Mouse (Mus musculus) macrophage (primary cell): ENCODE data around the gene Scai. TPM values are rescaled to one million over a fixed set of nuclear protein-coding genes. Genes with fewer than 3 reads are reported as not detected.
"Not testable (repeated sequence)": the region's sequence is repeated elsewhere in the genome, so short reads cannot be mapped to it uniquely, and the experiment has no call there.

Experiments
- H3K27ac ChIP-seq: fragments of 350-480 bp; formaldehyde crosslinking; 2 replicates; pipeline ENCODE4 v1.9.0; 2021
- H3K36me3 ChIP-seq: fragments of 350-480 bp; formaldehyde crosslinking; 2 replicates; pipeline ENCODE4 v1.9.0; 2021; ENCODE audit errors: inconsistent target
- H3K4me3 ChIP-seq: fragments of 350-480 bp; formaldehyde crosslinking; 2 replicates; pipeline ENCODE4 v1.9.0; 2021; ENCODE audit errors: inconsistent target
- H3K79me2 ChIP-seq: fragments of 350-480 bp; formaldehyde crosslinking; 2 replicates; pipeline ENCODE4 v1.9.0; 2021; ENCODE audit errors: inconsistent target
- WGBS: methylation state at CpG from one replicate; pipeline ENCODE4 v1.1.7; 2026; ENCODE audit warnings: inconsistent platforms; ENCODE audit not compliant: missing documents; 5-methylcytosine and 5-hydroxymethylcytosine counted together
- polyA plus RNA-seq: library from polyadenylated mRNA; stranded (reverse); fragments of 250-400 nt; gene quantifications from 3 replicates; pipeline ENCODE4 v1.2.4, GENCODE M21; 2018; ENCODE audit warnings: inconsistent platforms
- total RNA-seq, 78 experiments: library from RNA; depleted of rRNA; stranded (reverse); fragments of 250-400 nt; gene quantifications; 1 replicate in 9 of 78; 2 replicates in 24 of 78; 3 replicates in 43 of 78; 4 replicates in 2 of 78; pipeline ENCODE4 v1.2.4; 2018; ENCODE audit warnings: inconsistent platforms in 56 of 78

Scai gene
- total RNA-seq (2018; cell fraction: chromatin; rRNA removed), result 10 to 100 TPM; 13.6 to 85.2 (median 40.6) TPM
- total RNA-seq (2018; cell fraction: cytosol; rRNA removed), result 1 to 10 TPM in 25 of 26 experiments, under 1 TPM in 1; 0.99 to 5.3 (median 2.2) TPM
- 10 to 100 TPM in 19 of 26 experiments, 1 to 10 TPM in 7; 4.1 to 52.4 (median 17.5) TPM for total RNA-seq (2018; cell fraction: nucleus; rRNA removed)
- polyA plus RNA-seq, result 1.6 to 2.6 TPM (median 2.2 TPM) in 3 replicates

- 2% methylated on average over 40 of the region's 41 CpGs for WGBS
Measured at GRCm38 (mm10) chr2:39190561-39191056, at the start of gene Scai. Scai (minus strand) TSS chr2:39190734.

GRCm38 (mm10) chr2:39226731-39227130 is 36.2 kb upstream of the Scai start:
- 76% methylated on average over 3 of the region's 3 CpGs for WGBS
- Histone ChIP-seq H3K4me3 (peak overlapping the region; percentile 54), H3K27ac (0 out of 2 replicates have a peak overlapping the region, but pooled peaks have one; percentile 57), H3K36me3 (no peaks in the 10 kb centered on the region), H3K79me2 (peaks cover 40% of the 10 kb centered on the region)

More at GRCm38 (mm10) chr2:39190561-39191056, at the start of gene Scai:
- Histone ChIP-seq H3K79me2 (no peaks in the 10 kb centered on the region), H3K36me3 (no peaks in the 10 kb centered on the region), H3K27ac (no peak within 1 kb of the TSS), H3K4me3 (peak within 1 kb of the TSS; percentile 50)

- Histone ChIP-seq H3K27ac (peak within 1 kb of the TSS; percentile 57), H3K4me3 (peak within 1 kb of the TSS; percentile 54), H3K79me2 (peaks cover 46% of the 10 kb centered on the region), H3K36me3 (no peaks in the 10 kb centered on the region)
- WGBS, result 0% methylated on average over 37 of the region's 56 CpGs
Measured at GRCm38 (mm10) chr2:39226019-39226640, 35.6 kb upstream of the Scai start, which contains the start of gene Ppp6c. Ppp6c (minus strand) TSS chr2:39226451.

- WGBS, result 14% methylated on average over 7 of the region's 36 CpGs
- Histone ChIP-seq H3K4me3 (peak overlapping the region; percentile 54), H3K79me2 (peaks cover 53% of the 10 kb centered on the region), H3K27ac (peak overlapping the region; percentile 57; the same call in 1 of the 2 replicates)
- not testable (repeated sequence) for H3K36me3 ChIP-seq
Measured at GRCm38 (mm10) chr2:39225331-39226018, 34.9 kb upstream of the Scai start.

GRCm38 (mm10) chr2:39224621-39225020 is 34.1 kb upstream of the Scai start:
- H3K36me3 ChIP-seq, result no peaks in the 10 kb centered on the region
- no peak overlapping the region for H3K27ac ChIP-seq
- peak overlapping the region; percentile 54; the same call in 1 of the 2 replicates for H3K4me3 ChIP-seq
- H3K79me2 ChIP-seq, result peaks cover 62% of the 10 kb centered on the region

- peaks cover 100% of the 10 kb centered on the region for H3K79me2 ChIP-seq
- WGBS, result 97% methylated on average over 5 of the region's 6 CpGs
- no peaks in the 10 kb centered on the region for H3K36me3 ChIP-seq
- H3K27ac ChIP-seq, result no peak overlapping the region
- no peak overlapping the region for H3K4me3 ChIP-seq
Measured at GRCm38 (mm10) chr2:39220010-39220409, 29.5 kb upstream of the Scai start.

GRCm38 (mm10) chr2:39219034-39219433 is 28.5 kb upstream of the Scai start:
- no peak overlapping the region for H3K4me3 ChIP-seq
- WGBS, result 100% methylated on average over 3 of the region's 3 CpGs
- H3K27ac ChIP-seq, result no peak overlapping the region
- peaks cover 100% of the 10 kb centered on the region for H3K79me2 ChIP-seq
- no peaks in the 10 kb centered on the region for H3K36me3 ChIP-seq

GRCm38 (mm10) chr2:39217150-39217549 is 26.6 kb upstream of the Scai start:
- H3K36me3 ChIP-seq, result no peaks in the 10 kb centered on the region
- no peak overlapping the region for H3K27ac ChIP-seq
- 93% methylated on average over 4 of the region's 4 CpGs for WGBS
- peaks cover 97% of the 10 kb centered on the region for H3K79me2 ChIP-seq
- no peak overlapping the region for H3K4me3 ChIP-seq

- 0 out of 2 replicates have a peak, but pooled peaks cover 17% of the 10 kb centered on the region for H3K36me3 ChIP-seq
- WGBS, result 96% methylated on average over 4 of the region's 4 CpGs
- H3K79me2 ChIP-seq, result peaks cover 66% of the 10 kb centered on the region
- H3K27ac ChIP-seq, result no peak overlapping the region
- H3K4me3 ChIP-seq, result no peak overlapping the region
Measured at GRCm38 (mm10) chr2:39210738-39211137, 20.2 kb upstream of the Scai start.

GRCm38 (mm10) chr2:39203359-39203758 is 12.8 kb upstream of the Scai start:
- H3K4me3 ChIP-seq, result no peak overlapping the region
- no peaks in the 10 kb centered on the region; the same call in 1 of the 2 replicates for H3K79me2 ChIP-seq
- peaks cover 21% of the 10 kb centered on the region for H3K36me3 ChIP-seq
- no peak overlapping the region for H3K27ac ChIP-seq
- WGBS, result 95% methylated on average over 2 of the region's 2 CpGs

GRCm38 (mm10) chr2:39194809-39195208 is 4.3 kb upstream of the Scai start:
- 100% methylated on average over 2 of the region's 2 CpGs for WGBS
- Histone ChIP-seq H3K79me2 (no peaks in the 10 kb centered on the region), H3K27ac (no peak overlapping the region), H3K4me3 (no peak overlapping the region), H3K36me3 (peaks cover 33% of the 10 kb centered on the region)

GRCm38 (mm10) chr2:39189961-39190560 is 473 bp downstream of the Scai start:
- Histone ChIP-seq H3K27ac (no peak overlapping the region), H3K4me3 (peak overlapping the region; percentile 50), H3K36me3 (no peaks in the 10 kb centered on the region), H3K79me2 (no peaks in the 10 kb centered on the region)
- WGBS, result under 1% methylated on average over 35 of the region's 39 CpGs

GRCm38 (mm10) chr2:39185942-39186341 is 4.6 kb downstream of the Scai start:
- H3K4me3 ChIP-seq, result no peak overlapping the region
- H3K79me2 ChIP-seq, result no peaks in the 10 kb centered on the region
- no peaks in the 10 kb centered on the region for H3K36me3 ChIP-seq
- no peak overlapping the region for H3K27ac ChIP-seq
- 64% methylated on average over 3 of the region's 3 CpGs for WGBS

GRCm38 (mm10) chr2:39183587-39183986 is 6.9 kb downstream of the Scai start:
- no peak overlapping the region for H3K27ac ChIP-seq
- no peak overlapping the region for H3K4me3 ChIP-seq
- H3K79me2 ChIP-seq, result no peaks in the 10 kb centered on the region
- H3K36me3 ChIP-seq, result no peaks in the 10 kb centered on the region
- 98% methylated on average over 2 of the region's 2 CpGs for WGBS
